Mouse (Mus musculus) midbrain, embryonic 11.5 days (tissue): ENCODE measurements around the gene Tgfbr2. TPM values are rescaled to one million over a fixed set of nuclear protein-coding genes. Genes with fewer than 3 reads are reported as not detected.
"Not testable (repeated sequence)": the region's sequence is repeated elsewhere in the genome, so short reads cannot be mapped to it uniquely, and the experiment has no call there.

ENCODE experiments used
- ATAC-seq: fragments of 200-750 bp; cut with Nextera tagmentation; 2 replicates; pipeline ENCODE4 v1.8.0; 2017; ENCODE audit warnings: moderate TSS enrichment, moderate library complexity; ENCODE audit not compliant: low FRiP score
- DNase-seq: peaks from one replicate; pipeline ENCODE4 v3.0.0; 2015; ENCODE audit warnings: low spot score; ENCODE audit errors: missing footprints
- H3K27ac ChIP-seq: fragments of 300-500 bp; sonication (generic); 2 replicates; pipeline ENCODE4 v1.5.1; 2014; ENCODE audit warnings: low read depth, low read length
- H3K27me3 ChIP-seq: fragments of 300-500 bp; sonication (generic); 2 replicates; pipeline ENCODE4 v1.6.1; 2014; ENCODE audit warnings: mild to moderate bottlenecking, low read length, moderate library complexity, mixed read lengths; ENCODE audit not compliant: control insufficient read depth, insufficient read depth
- H3K36me3 ChIP-seq: fragments of 300-500 bp; sonication (generic); 2 replicates; pipeline ENCODE4 v1.6.1; 2014; ENCODE audit warnings: mild to moderate bottlenecking, low read length, moderate library complexity, mixed read lengths; ENCODE audit not compliant: control insufficient read depth, insufficient read depth
- H3K4me1 ChIP-seq: fragments of 300-500 bp; sonication (generic); 2 replicates; pipeline ENCODE4 v1.6.1; 2014; ENCODE audit warnings: low read length; ENCODE audit not compliant: control insufficient read depth, insufficient read depth
- H3K4me2 ChIP-seq: fragments of 300-500 bp; sonication (generic); 2 replicates; pipeline ENCODE4 v1.6.1; 2014; ENCODE audit warnings: mild to moderate bottlenecking, moderate library complexity
- H3K4me3 ChIP-seq: fragments of 300-500 bp; sonication (generic); 2 replicates; pipeline ENCODE4 v1.5.1; 2014; ENCODE audit warnings: low read depth, low read length
- H3K9ac ChIP-seq: fragments of 300-500 bp; sonication (generic); 2 replicates; pipeline ENCODE4 v1.6.1; 2014; ENCODE audit warnings: low read length
- H3K9me3 ChIP-seq: fragments of 300-500 bp; sonication (generic); 2 replicates; pipeline ENCODE4 v1.6.1; 2016; ENCODE audit warnings: low read length; ENCODE audit not compliant: control insufficient read depth
- WGBS: fragments of 180-500 bp; shearing (Covaris S2); extraction: QIAGEN DNeasy Blood & Tissue Kit; methylation state at CpG from one replicate; pipeline ENCODE4 v1.1.7; 2014; 5-methylcytosine and 5-hydroxymethylcytosine counted together
- polyA plus RNA-seq: library from polyadenylated mRNA; unstranded; fragments of >200 nt; fragmentation: Nextera tagmentation; extraction: Ambion mirVana; gene quantifications from 2 replicates; pipeline ENCODE4 v1.2.1, GENCODE M21; 2014

The Tgfbr2 gene
- polyA plus RNA-seq, 1 experiment from 2014 or later, result 9.2 TPM

DNA sequence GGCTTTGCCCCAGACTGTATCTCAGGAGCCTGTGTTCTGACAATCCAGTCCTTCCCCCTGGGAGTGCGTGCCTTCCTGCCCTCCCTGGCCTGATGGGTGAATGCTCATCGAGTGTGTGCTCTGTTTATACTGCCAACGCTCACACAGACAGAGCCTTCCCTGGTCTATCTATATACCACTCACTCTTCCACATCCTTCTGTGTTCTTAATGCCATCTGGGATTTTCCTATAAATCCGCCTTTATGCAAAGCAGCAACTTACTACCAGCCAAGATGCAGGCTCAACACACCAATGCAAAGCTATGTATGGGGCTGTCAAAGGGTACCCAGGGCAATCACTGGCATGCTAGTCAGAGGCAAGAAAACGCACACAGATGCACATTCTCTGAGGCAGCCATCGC, 89.2 kb downstream of the Tgfbr2 start:
- 92% methylated on average over 6 of the region's 6 CpGs for WGBS
- no peak for DNase-seq

DNA sequence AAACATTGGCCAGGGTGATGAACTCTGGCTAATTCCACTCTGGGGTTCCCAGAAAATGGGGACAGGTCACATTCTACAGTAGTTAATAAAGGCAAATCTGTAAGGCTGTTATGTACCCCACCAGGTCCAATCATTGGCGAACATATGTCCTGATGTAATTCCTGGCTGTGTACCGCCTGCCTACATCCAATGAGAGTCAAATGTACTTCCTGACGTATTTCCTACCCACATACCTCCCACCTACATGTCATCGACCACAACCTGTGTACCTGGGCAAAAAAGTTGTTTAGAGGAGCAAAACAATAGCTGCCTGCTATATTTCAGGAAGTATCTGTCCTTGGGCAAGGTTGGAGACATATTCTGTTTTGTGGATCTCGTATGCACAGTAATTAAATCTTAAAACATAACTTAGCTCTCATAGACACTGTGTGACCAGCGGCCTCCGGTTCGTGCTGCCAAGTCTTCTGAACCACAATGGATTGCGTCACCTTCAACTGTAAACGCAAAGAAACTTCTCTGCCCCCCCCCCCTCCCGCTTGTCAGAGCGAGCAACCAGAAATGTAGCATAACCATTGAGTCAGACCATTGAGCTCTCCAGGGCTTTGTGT, 90.7 kb downstream of the Tgfbr2 start:
- DNase-seq (no peak), ATAC-seq (no peak)
- 92% methylated on average over 12 of the region's 12 CpGs for WGBS
- Histone ChIP-seq H3K27me3 (no peaks in the 10 kb centered on the region), H3K27ac (no peak overlapping the region), H3K36me3 (no peaks in the 10 kb centered on the region), H3K9me3 (no peaks in the 10 kb centered on the region), H3K9ac (no peak overlapping the region), H3K4me1 (no peaks in the 10 kb centered on the region), H3K4me3 (no peak overlapping the region), H3K4me2 (no peak overlapping the region)

More for the DNA sequence above, 89.2 kb downstream of the Tgfbr2 start:
- no peak overlapping the region for H3K4me3 ChIP-seq
- no peak overlapping the region for H3K27ac ChIP-seq
- no peaks in the 10 kb centered on the region for H3K4me1 ChIP-seq
- H3K36me3 ChIP-seq, result no peaks in the 10 kb centered on the region
- ATAC-seq, result no peak
- H3K27me3 ChIP-seq, result no peaks in the 10 kb centered on the region
- H3K9me3 ChIP-seq, result no peaks in the 10 kb centered on the region
- no peak overlapping the region for H3K9ac ChIP-seq
- no peak overlapping the region for H3K4me2 ChIP-seq

DNA sequence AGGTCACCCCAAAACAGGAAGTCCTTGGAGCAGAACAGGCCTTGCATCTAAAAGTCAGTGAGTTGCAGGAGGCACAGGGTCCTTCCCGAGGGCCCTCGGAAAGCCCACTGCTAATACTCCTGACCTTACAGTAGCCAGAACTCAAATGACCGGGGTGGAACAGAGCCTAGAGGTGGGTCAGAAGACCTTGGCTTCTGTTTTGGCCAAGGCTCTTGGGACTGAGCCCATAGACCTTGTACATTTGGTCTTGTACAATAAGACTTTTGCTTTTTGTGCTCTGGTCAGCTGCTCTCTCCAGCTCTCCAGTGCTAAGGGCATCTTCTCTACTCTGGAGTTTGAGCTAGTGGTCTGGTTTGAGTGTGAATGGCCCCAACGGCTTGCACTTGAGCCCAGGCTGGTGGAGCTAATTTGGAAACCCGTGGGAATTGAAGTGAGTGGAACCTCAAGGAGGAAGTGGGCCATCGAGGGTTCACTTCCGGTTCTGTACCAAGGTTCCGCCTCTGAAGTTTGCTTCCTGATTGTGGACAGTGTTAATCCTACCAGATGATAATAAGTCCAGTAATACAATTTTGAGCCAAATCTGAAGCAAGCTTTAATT, 91.3 kb downstream of the Tgfbr2 start:
- Histone ChIP-seq H3K4me1 (no peaks in the 10 kb centered on the region), H3K27ac (no peak overlapping the region), H3K4me2 (no peak overlapping the region), H3K4me3 (no peak overlapping the region), H3K9me3 (no peaks in the 10 kb centered on the region), H3K36me3 (no peaks in the 10 kb centered on the region), H3K9ac (no peak overlapping the region), H3K27me3 (no peaks in the 10 kb centered on the region)
- DNase-seq, result no peak
- ATAC-seq, result no peak
- WGBS, result 88% methylated on average over 8 of the region's 8 CpGs

DNA sequence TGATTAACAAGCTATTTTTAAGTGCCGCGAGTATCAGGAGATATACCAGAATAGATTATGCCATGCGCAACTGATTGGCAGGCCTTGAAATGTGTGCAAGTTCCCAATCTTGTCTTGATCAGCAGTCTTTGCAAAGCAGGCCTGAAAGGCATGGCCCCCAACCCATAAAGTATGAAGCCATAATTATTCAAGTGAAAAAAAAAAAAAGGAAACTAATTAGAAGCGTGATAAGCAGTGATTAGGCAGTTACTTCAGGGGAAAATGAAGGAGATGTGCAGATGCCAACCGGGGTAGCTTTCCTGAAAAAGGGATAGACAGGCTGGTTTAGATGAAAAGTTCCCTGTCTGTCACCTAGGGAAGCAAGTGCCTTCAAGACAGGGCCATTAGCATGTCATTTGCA, 91.9 kb downstream of the Tgfbr2 start:
- no peaks in the 10 kb centered on the region for H3K9me3 ChIP-seq
- no peak overlapping the region for H3K27ac ChIP-seq
- H3K4me2 ChIP-seq, result no peak overlapping the region
- ATAC-seq, result no peak
- no peaks in the 10 kb centered on the region for H3K27me3 ChIP-seq
- H3K4me1 ChIP-seq, result no peaks in the 10 kb centered on the region
- WGBS, result 88% methylated on average over 5 of the region's 5 CpGs
- H3K9ac ChIP-seq, result no peak overlapping the region
- H3K36me3 ChIP-seq, result no peaks in the 10 kb centered on the region
- no peak overlapping the region for H3K4me3 ChIP-seq
- DNase-seq, result no peak

DNA sequence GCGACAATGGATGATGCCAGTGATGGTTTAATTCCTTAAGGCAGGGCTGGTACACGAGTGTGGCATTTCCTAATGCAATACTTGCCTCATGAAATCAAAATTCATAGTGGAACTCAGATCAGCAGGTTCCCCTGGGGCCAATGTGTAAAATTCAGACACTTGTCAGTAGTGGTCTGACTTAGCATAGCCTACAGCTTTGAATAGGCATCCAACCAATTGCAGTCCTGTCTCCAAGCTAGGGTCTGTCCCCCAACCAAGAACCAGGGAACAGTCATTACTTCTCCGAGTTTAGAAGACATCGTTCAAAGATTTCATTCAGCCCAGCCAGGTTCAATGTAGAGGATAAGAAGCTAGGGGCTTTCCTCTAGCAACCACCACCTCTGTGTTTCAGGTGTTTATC, 93.4 kb downstream of the Tgfbr2 start:
- Histone ChIP-seq H3K4me3 (no peak overlapping the region), H3K27me3 (no peaks in the 10 kb centered on the region), H3K4me2 (no peak overlapping the region), H3K27ac (no peak overlapping the region), H3K9me3 (no peaks in the 10 kb centered on the region), H3K36me3 (no peaks in the 10 kb centered on the region), H3K9ac (no peak overlapping the region), H3K4me1 (no peaks in the 10 kb centered on the region)
- ATAC-seq, result no peak
- no peak for DNase-seq
- 86% methylated on average over 4 of the region's 4 CpGs for WGBS

DNA sequence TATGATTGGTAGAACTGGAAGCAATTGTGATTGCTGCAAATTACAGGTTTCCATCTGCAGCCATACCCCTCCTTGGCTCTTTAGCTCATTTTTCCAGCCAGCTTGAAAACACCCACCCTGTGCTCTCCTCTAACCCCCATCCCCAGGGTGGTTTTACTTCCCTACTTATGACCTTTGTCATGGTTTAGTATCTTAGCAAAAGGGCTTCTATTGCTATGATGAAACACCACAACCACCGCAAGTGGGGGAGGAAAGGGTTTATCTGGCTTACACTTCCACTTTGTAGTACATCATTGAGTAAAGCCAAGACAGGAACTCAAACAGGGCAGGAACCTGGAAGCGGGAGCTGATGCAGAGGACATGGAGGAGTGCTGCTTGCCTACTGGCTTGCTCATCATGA, 97.7 kb downstream of the Tgfbr2 start:
- H3K9me3 ChIP-seq, result no peaks in the 10 kb centered on the region
- WGBS, result 90% methylated on average over 2 of the region's 2 CpGs
- H3K27me3 ChIP-seq, result no peaks in the 10 kb centered on the region
- no peak for DNase-seq
- H3K36me3 ChIP-seq, result no peaks in the 10 kb centered on the region
- no peak overlapping the region for H3K27ac ChIP-seq
- no peak overlapping the region for H3K4me3 ChIP-seq
- H3K4me1 ChIP-seq, result no peaks in the 10 kb centered on the region
- no peak for ATAC-seq
- no peak overlapping the region for H3K4me2 ChIP-seq
- no peak overlapping the region for H3K9ac ChIP-seq

DNA sequence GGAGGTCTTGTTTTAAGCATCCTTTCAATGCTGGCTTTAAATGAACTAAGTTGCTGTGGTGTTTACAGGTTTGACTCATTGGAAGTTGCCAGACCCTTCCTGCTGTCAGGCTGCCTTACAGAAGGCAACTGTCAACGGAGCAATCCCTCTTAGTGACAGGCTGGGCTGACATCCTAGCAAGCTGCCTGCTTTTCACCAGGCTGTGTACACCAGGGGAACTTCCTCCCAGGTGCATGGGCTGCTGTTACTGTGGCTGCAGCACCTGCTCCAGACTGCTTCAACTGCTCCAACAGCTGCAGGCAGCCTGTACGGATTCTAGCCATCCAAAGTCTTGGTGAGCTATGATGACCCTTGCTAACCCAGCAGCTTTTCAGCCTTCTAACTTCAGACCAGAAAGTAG, 98.2 kb downstream of the Tgfbr2 start:
- H3K9ac ChIP-seq, result no peak overlapping the region
- no peak overlapping the region for H3K4me2 ChIP-seq
- ATAC-seq (no peak), DNase-seq (no peak)
- H3K27ac ChIP-seq, result no peak overlapping the region
- no peaks in the 10 kb centered on the region for H3K4me1 ChIP-seq
- 91% methylated on average over 2 of the region's 2 CpGs for WGBS
- no peak overlapping the region for H3K4me3 ChIP-seq
- H3K36me3 ChIP-seq, result no peaks in the 10 kb centered on the region
- H3K27me3 ChIP-seq, result no peaks in the 10 kb centered on the region
- H3K9me3 ChIP-seq, result no peaks in the 10 kb centered on the region

DNA sequence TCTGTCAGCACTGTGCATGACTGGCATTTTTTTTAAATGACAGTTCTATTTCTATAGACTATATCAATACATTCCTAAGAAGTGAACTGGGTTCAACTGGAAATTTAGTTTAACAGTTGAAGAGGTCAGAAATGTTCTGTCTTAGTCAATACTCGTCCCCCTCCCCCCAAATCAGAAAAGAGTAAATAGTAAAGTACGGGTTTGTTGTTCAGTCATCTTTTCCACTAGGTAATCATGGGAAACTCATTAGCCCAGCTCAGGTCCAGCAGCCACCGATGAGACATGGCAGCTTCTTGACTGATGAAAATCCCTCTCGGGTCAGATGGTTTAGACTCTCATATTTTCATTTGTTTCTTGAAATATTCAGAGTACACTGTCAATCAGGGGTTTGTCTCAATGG, 99.0 kb downstream of the Tgfbr2 start:
- no peak overlapping the region for H3K4me2 ChIP-seq
- H3K36me3 ChIP-seq, result no peaks in the 10 kb centered on the region
- no peak overlapping the region for H3K9ac ChIP-seq
- no peak for ATAC-seq
- no peak overlapping the region for H3K4me3 ChIP-seq
- 90% methylated on average over 4 of the region's 4 CpGs for whole genome bisulfite sequencing
- H3K27me3 ChIP-seq, result no peaks in the 10 kb centered on the region
- no peak for DNase-seq
- H3K9me3 ChIP-seq, result no peaks in the 10 kb centered on the region
- no peak overlapping the region for H3K27ac ChIP-seq
- no peaks in the 10 kb centered on the region for H3K4me1 ChIP-seq

DNA sequence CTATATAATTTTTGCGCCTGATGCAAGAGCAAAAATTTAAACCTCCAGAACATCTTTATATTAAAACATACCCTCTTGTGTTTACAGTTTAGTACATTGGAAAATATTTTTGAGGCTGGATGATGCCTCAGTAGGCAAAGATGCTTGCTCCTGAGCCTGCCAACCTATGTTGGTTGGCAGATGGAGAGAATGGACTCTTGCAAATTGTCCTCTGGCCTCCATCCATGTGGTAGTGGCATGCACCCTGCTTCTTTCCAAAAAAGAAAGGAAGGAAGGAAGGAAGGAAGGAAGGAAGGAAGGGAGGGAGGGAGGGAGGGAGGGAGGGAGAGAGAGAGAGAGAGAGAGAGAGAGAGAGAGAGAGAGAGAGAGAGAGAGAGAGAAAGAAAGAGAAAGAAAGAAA, 103.6 kb downstream of the Tgfbr2 start:
- H3K27ac ChIP-seq, H3K36me3 ChIP-seq, H3K27me3 ChIP-seq, DNase-seq, H3K9me3 ChIP-seq, H3K9ac ChIP-seq, H3K4me1 ChIP-seq, H3K4me3 ChIP-seq, ATAC-seq, H3K4me2 ChIP-seq: not testable (repeated sequence)
- WGBS, result 88% methylated on average over 1 of the region's 1 CpGs
